Mouse (Mus musculus): ENCODE data around the gene Spata25.

The Spata25 gene

DNA sequence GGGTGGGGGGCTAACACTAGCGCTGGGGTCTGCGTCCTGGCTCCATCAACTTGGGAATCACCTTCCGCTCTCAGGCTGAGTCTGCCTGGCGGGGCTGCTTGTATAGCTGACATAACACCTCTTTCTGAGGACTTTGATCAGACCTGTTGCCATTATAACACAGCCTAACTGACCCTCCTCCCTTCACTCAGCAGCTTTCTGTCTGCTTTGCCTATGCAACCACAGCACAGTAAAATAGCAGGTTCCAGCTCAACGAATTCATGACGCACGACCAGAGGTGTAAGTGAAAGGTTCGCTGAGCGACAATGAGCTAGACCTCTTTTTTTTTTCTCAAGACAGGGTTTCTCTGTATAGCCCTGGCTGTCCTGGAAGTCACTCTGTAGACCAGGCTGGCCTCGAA is 2.7 kb upstream of the Spata25 start:
- peak; percentile 75 for DNase-seq (ENCODE audit: low read depth, low spot score)
- Histone ChIP-seq H3K36me3 (ENCODE audit: control insufficient read depth, insufficient read depth, low read length, poor library complexity, severe bottlenecking) (peaks cover 1% of the 10 kb centered on the region; the same call in 1 of the 2 replicates), H3K27me3 (ENCODE audit: control insufficient read depth, insufficient read depth, low read length, poor library complexity, severe bottlenecking) (no peaks in the 10 kb centered on the region)

DNA sequence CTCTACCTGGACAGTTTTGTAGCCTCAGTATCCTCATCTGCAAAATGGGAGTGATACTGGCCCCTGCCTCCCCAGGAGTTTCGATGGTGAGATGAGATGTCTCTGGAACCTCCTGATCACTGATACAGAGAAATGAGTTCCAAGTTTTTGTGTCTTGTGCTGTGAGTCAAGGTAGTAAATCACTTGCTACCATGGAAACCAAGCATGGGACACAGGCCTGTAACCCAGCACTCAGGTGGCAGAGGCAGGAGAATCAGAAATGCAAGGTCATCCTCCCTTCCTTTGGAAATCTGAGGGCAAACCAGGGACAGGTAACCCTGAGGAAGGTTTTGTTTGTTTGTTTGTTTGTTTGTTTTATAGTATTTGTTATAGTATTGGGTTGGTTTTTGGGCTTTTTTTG is 753 bp upstream of the Spata25 start:
- peaks cover 3% of the 10 kb centered on the region for H3K36me3 ChIP-seq (ENCODE audit: control insufficient read depth, insufficient read depth, low read length, poor library complexity, severe bottlenecking)
- no peak for DNase-seq (ENCODE audit: low read depth, low spot score)
- no peaks in the 10 kb centered on the region for H3K27me3 ChIP-seq (ENCODE audit: control insufficient read depth, insufficient read depth, low read length, poor library complexity, severe bottlenecking)

DNA sequence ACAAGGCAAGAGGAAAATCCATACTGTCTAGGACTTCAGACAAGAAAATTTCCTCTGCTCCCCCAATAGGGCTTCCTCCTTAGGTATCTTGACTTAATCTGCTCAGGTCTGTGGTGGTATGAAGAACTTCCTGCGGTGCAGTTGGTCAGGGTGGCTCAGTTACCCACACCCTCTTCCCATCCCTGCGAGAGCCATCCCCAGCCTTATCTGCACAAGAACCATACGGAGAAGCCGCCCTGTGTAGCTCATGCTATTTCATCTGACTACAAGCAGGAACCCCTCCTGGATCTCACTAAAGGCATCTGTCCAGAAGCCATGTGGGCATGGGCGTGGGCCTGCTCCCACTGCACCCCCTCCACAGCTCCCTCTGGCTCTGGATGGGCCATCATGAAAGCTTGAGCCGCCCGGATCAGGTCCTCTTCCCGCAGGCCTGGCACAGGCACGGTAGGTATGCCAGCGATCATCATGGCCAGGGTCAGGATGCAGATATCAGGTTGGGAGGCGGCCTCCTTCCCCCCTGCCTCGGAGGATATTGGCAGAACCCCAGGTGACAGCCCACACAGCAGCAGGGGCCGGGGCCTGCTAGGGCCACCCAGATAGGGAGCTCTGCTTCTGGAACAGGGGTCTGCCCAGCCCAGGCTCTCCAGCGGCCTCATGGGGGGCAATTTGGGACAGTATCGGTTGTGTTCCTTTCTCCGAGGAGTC is 1.0 kb downstream of the Spata25 start:
- Histone ChIP-seq H3K36me3 (ENCODE audit: control insufficient read depth, insufficient read depth, low read length, poor library complexity, severe bottlenecking) (peaks cover 3% of the 10 kb centered on the region), H3K27me3 (ENCODE audit: control insufficient read depth, insufficient read depth, low read length, poor library complexity, severe bottlenecking) (no peaks in the 10 kb centered on the region)
- no peak for DNase-seq (ENCODE audit: low read depth, low spot score)

DNA sequence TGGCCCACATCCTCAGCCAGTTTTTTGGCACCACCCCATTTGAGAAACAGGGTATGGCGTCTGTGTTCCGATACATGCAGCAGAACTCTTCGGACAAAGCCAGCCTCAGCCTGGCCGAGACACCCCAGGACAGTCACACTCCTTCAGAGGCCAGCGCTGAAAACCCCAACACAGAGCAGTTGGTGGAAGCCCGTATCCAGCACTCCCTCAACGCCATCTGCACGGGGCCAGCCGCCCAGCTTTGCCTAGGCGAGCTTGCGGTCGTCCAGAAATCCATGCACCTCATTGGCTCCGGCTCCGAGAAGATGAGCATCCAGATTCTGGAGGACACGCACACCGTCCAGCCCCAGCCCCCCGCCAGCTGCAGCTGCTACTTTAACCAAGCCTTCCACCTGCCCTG is 2.8 kb downstream of the Spata25 start:
- DNase-seq (ENCODE audit: low read depth, low spot score), result no peak
- peaks cover 3% of the 10 kb centered on the region for H3K36me3 ChIP-seq (ENCODE audit: control insufficient read depth, insufficient read depth, low read length, poor library complexity, severe bottlenecking)
- no peaks in the 10 kb centered on the region for H3K27me3 ChIP-seq (ENCODE audit: control insufficient read depth, insufficient read depth, low read length, poor library complexity, severe bottlenecking)

DNA sequence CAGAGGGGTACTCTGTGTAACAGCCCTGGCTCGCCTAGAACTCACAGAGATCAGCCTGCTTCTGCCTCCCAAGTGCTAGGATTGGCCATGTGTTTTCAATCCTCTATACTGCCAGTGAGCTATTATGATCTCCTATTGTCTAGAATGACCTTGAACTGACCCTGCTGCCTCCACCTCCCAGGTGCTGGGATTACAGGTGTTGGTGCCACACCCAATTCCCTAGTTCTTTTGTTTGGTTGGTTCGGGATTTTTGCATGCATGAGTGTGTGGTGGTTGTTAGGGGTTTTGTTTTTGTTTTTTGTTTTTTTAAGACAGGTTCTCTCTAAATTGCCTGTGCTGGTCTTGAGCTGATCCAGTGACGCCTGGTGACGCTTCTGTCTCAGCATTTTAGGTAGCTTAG is 4.4 kb downstream of the Spata25 start:
- no peaks in the 10 kb centered on the region for H3K27me3 ChIP-seq (ENCODE audit: control insufficient read depth, insufficient read depth, low read length, poor library complexity, severe bottlenecking)
- DNase-seq (ENCODE audit: low read depth, low spot score), result no peak
- H3K36me3 ChIP-seq (ENCODE audit: control insufficient read depth, insufficient read depth, low read length, poor library complexity, severe bottlenecking), result peaks cover 3% of the 10 kb centered on the region

DNA sequence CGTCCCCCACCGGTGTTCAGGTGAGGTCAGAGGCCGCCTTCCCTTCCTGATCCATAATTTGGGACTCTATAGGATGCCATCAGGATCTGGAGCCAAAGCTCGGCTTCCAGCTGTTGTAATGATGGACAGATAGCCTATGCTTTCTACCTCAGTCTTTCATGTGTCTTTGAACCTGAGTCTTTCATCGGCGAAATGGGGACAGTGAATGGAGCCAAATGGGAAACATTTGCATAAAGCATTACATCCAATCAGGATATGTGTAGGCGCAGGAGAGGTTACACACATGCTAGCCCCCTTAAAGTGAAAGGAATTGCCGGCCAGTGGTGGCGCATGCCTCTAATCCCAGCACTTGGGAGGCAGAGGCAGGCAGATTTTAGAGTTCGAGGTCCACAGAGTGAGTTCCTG is 5.2 kb downstream of the Spata25 start:
- H3K27me3 ChIP-seq (ENCODE audit: control insufficient read depth, insufficient read depth, low read length, poor library complexity, severe bottlenecking), result no peaks in the 10 kb centered on the region
- no peak for DNase-seq (ENCODE audit: low read depth, low spot score)
- H3K36me3 ChIP-seq (ENCODE audit: control insufficient read depth, insufficient read depth, low read length, poor library complexity, severe bottlenecking), result peaks cover 3% of the 10 kb centered on the region

DNA sequence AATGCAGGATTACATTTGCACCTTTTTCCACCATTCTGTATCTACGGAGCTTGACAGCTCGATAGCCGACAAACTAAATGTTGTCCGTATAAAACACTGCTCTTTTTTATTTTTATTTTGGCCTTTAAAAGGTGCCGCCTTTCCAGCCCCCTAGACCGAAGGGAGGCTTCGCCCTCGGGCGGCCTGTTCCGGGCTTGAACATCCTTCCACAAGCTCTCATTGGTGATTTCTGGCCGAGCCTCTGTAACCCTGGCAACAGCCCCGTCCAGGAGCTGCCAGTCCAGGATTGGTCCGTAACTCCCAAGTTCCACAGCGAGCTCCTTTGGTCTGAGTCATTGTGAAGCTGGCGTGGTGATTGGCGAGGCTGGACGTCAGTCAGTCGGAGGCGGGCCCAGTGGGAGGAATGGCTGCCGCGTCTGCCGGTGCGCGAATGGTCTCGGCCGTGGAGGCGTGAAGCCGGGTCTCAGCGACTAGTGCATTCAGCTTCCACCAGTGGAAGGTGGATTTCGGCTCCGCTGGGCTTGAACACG is 5.6 kb downstream of the Spata25 start, which contains the start of gene Zswim1:
Gene Zswim1 (plus strand): TSS at position 51 of the 530 bp plus-strand sequence.
- peaks cover 3% of the 10 kb centered on the region for H3K36me3 ChIP-seq (ENCODE audit: control insufficient read depth, insufficient read depth, low read length, poor library complexity, severe bottlenecking)
- DNase-seq (ENCODE audit: low read depth, low spot score), result peak; percentile 99
- no peaks in the 10 kb centered on the region for H3K27me3 ChIP-seq (ENCODE audit: control insufficient read depth, insufficient read depth, low read length, poor library complexity, severe bottlenecking)

DNA sequence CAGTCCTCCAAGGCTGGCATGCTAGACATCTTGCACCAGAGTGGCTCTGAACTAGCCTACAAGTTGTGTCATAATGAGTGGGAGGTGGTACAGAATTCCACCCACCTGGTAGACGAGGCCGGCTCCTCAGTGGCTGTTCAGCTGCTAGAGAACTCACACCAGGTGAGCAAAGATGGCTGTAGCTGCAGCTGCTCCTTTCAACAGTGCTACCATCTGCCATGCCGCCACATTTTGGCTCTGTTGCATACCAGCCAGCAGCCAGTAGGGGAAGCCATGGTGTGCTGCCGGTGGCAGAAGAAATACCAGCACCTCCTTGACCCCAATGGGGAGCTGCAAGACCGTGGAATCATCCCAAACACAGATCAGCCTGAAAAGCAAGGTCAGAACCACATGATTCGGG is 7.3 kb downstream of the Spata25 start:
- DNase-seq (ENCODE audit: low read depth, low spot score), result no peak
- H3K27me3 ChIP-seq (ENCODE audit: control insufficient read depth, insufficient read depth, low read length, poor library complexity, severe bottlenecking), result no peaks in the 10 kb centered on the region

DNA sequence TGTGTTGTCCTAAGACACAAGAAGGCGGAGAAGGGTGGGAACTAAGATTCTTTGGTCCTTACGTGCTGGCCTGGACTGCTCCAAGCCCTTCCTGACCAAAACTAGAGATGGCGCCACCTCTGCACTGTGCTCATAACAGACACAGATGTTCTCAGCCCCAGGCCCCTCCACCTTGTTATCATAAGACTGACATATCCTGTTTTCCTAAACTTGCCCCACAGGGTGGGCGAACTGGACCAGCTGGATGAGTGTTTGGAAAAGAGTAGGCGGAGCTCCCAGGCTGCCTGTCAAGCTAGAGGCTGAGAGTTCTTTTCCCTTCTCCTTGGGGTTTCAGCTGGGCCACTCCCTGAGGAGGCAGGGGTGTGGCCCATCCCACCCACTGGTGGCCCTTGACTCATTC is 10.6 kb downstream of the Spata25 start:
- no peaks in the 10 kb centered on the region for H3K36me3 ChIP-seq (ENCODE audit: control insufficient read depth, insufficient read depth, low read length, poor library complexity, severe bottlenecking)
- no peak for DNase-seq (ENCODE audit: low read depth, low spot score)
- no peaks in the 10 kb centered on the region for H3K27me3 ChIP-seq (ENCODE audit: control insufficient read depth, insufficient read depth, low read length, poor library complexity, severe bottlenecking)

More for the DNA sequence above, 7.3 kb downstream of the Spata25 start:
- H3K36me3 ChIP-seq (ENCODE audit: control insufficient read depth, insufficient read depth, low read length, poor library complexity, severe bottlenecking), result peaks cover 1% of the 10 kb centered on the region; the same call in 1 of the 2 replicates

DNA sequence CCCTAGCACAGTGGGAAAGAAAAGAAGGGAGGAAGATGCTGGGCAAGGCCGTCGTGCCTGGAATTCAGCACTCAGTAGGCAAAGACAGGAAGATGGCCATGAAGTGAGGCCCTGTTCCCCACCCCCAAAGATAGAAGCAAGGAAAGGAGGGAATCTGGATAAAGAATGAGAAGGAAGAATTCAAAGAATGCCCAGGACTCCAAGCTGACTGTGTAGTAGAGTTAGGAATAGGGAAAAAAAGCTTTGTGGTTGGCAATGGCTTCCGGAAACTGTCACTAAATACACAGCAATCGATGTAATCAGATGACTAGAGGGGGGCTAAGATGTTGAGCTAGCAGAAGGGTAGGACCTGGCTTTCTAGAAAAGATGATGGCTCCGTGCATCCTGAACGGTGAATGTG is 11.1 kb downstream of the Spata25 start:
- no peaks in the 10 kb centered on the region for H3K36me3 ChIP-seq (ENCODE audit: control insufficient read depth, insufficient read depth, low read length, poor library complexity, severe bottlenecking)
- H3K27me3 ChIP-seq (ENCODE audit: control insufficient read depth, insufficient read depth, low read length, poor library complexity, severe bottlenecking), result no peaks in the 10 kb centered on the region
- DNase-seq (ENCODE audit: low read depth, low spot score), result no peak

DNA sequence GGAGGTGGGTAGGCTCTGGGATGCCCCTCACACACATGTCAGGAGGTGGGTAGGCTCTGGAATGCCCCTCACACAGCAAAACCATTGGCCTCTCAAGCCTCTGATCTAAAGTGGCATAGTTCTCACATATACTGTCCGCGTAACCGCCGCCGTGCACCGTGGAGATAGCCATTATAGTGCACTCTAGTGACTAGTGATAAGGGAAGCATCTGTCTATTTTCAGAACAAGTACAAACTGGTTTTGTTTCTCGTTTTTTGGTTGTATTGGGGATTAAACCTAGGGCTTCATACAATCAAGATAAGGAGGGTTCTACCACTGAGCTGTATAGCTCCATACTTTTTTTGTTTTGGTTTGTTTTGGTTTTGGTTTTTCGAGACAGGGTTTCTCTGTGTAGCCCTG is 12.5 kb downstream of the Spata25 start:
- no peak for DNase-seq (ENCODE audit: low read depth, low spot score)
- H3K27me3 ChIP-seq (ENCODE audit: control insufficient read depth, insufficient read depth, low read length, poor library complexity, severe bottlenecking), result no peaks in the 10 kb centered on the region
- no peaks in the 10 kb centered on the region for H3K36me3 ChIP-seq (ENCODE audit: control insufficient read depth, insufficient read depth, low read length, poor library complexity, severe bottlenecking)

DNA sequence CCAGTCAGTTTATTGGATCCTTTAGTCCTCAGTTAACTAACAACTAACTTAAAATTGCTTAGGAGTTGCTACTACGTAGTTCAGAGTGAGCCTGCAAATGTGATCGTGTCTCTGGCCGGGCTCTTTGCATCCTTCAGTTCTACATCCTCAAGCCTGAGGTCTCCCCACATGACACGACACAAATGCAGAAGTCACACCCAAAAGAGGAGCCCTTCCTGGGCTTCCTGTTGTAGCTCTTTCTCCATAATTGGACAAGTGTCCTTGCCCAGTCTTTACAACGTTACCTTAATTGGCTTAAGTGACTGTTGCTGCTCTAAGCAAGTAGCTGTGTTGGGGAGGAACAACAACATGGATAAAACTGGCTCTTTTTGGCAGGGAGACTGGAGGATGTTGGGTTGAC is 13.0 kb downstream of the Spata25 start:
- DNase-seq (ENCODE audit: low read depth, low spot score), result no peak
- Histone ChIP-seq H3K27me3 (ENCODE audit: control insufficient read depth, insufficient read depth, low read length, poor library complexity, severe bottlenecking) (no peaks in the 10 kb centered on the region), H3K36me3 (ENCODE audit: control insufficient read depth, insufficient read depth, low read length, poor library complexity, severe bottlenecking) (no peaks in the 10 kb centered on the region)

DNA sequence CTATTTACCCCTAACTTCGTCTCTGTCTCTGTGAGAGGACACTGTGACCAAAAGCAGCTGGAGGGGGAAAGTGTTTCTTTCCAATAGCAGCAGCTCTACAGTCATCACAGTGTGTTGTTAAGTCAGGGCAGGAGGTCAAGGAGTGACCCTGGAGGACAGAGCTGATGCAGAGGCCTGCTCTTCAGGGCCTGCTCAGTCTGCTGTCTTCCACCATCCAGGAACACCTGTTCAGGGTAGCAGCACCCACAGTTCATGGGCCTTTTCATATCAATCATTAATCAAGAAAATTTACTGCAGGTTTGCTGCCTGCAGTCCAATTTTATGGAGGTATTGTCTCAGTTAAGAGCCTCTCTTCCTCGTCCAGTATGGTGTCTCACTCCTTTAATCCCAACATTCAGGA is 14.8 kb downstream of the Spata25 start:
- H3K36me3 ChIP-seq (ENCODE audit: control insufficient read depth, insufficient read depth, low read length, poor library complexity, severe bottlenecking), result peaks cover 3% of the 10 kb centered on the region; the same call in 1 of the 2 replicates
- DNase-seq (ENCODE audit: low read depth, low spot score), result no peak

DNA sequence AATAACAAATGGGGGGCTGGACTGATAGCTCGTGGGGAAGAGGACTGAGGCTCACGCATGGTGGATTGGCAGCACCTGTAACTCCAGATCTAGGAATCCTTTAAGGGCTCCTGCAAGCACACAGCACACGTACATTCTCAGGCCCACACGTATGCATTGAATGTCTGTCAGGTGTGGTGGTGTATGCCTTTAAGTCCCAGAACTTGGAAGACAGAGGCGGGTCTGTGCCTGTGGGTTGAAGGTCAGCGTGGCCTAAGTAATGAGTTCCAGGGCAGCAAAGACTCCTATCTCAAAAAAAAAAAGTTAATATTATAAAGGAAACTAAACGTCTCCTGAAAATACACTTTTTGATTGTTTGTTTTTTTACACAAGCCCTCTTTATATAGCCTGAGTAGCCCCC is 21.7 kb downstream of the Spata25 start:
- DNase-seq (ENCODE audit: low read depth, low spot score), result no peak
- peaks cover 5% of the 10 kb centered on the region; the same call in 1 of the 2 replicates for H3K36me3 ChIP-seq (ENCODE audit: control insufficient read depth, insufficient read depth, low read length, poor library complexity, severe bottlenecking)
- no peaks in the 10 kb centered on the region for H3K27me3 ChIP-seq (ENCODE audit: control insufficient read depth, insufficient read depth, low read length, poor library complexity, severe bottlenecking)

More for the DNA sequence above, 14.8 kb downstream of the Spata25 start:
- no peaks in the 10 kb centered on the region for H3K27me3 ChIP-seq (ENCODE audit: control insufficient read depth, insufficient read depth, low read length, poor library complexity, severe bottlenecking)

DNA sequence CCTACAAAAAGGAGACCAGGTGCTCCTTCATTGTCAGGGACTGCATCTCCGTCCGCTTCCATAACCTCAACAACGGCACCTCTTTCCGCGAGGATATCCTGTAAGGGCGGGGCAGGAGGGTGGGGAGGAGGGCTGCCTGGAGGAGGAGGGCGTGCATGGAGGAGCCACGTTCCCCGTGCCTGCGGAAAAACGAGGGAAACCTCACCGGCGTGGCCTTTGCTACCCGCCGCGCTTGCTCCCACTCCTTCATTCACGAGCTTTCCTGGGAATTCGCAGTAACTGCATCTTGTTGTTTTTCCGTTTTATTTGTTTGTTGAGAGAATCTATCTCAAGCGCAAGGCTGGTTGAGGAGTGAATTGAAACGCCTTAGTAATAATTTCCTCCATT is 23.0 kb downstream of the Spata25 start:
- Histone ChIP-seq H3K36me3 (ENCODE audit: control insufficient read depth, insufficient read depth, low read length, poor library complexity, severe bottlenecking) (peaks cover 5% of the 10 kb centered on the region; the same call in 1 of the 2 replicates), H3K27me3 (ENCODE audit: control insufficient read depth, insufficient read depth, low read length, poor library complexity, severe bottlenecking) (no peaks in the 10 kb centered on the region)
- DNase-seq (ENCODE audit: low read depth, low spot score), result no peak

Data from splenic B cell, adult 2 months (primary cell).